Mouse (Mus musculus): Measurements from ENCODE around the gene Hip1.

The Hip1 gene

DNA sequence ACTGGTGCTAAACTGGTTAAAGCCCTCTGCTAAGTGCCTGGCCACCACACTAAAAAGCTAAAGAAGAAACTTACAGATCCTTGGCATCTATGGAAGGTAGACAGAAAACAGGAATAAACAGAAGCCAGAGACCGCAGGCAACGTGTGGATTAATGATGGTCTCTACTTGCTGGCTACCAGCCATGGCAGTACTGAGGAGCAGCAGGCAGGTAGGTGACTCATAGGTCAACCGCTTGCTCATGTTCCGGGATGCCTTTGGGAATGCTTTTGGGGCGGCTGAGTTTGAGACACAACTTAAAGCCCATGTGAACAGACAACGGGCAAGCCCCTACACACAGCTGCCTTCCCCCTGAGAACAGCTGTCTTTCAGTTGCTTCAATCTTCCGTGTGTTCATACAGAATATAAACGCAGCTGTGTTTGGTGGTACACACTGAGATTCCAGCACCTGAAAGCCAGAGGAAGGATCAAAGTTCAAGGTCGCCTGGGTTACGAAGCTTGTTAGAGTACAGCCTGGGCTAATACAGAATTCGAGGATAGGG is 13.5 kb downstream of the Hip1 start:
- no peak for DNase-seq (ENCODE audit: low spot score)

DNA sequence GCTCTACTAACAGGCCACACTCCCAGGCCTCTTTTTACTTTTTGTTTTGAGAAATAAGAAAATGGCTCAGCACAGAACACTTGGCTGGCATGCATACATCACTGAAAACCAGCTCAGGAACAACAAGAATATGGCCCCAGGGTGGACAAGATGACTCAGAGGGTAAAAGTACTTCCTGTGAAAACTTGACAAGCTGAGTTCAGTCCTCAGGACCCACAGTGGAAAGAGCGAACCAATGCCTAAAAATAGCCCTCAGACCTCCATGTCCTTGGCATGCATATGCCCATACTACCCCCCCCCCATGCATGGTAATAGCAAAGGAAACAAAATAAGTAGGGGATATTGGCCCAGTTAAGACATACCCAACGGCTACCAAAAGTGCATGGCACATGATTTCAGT is 15.0 kb downstream of the Hip1 start:
- DNase-seq (ENCODE audit: low spot score) = no peak

DNA sequence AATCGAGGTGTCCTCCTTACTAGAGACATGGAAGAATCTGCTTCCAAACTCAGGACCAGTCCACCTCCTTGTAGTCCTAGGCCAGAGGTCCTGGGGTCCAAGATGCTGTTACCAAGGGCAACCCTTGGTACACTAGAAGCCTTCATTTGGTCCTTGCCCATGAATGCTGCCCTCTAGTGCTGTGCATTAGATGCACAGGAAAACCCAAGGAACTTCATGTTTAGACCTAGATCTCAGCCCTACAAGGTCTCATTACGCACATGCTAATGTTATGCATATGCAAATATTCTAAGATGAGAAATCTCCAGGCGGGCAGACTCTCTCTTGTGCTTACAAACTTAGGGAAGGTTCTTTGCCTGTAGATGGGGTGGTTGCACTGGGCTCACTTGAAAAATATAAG is 15.6 kb downstream of the Hip1 start:
- DNase-seq (ENCODE audit: low spot score) = no peak

GRCm38 (mm10) chr5:135527986-135528385 is 16.9 kb downstream of the Hip1 start:
- no peak for DNase-seq (ENCODE audit: low spot score)

- DNase-seq (ENCODE audit: low spot score) = no peak
Observed at GRCm38 (mm10) chr5:135524660-135525560, 20.0 kb downstream of the Hip1 start.

GRCm38 (mm10) chr5:135524087-135524486 is 20.8 kb downstream of the Hip1 start:
- DNase-seq (ENCODE audit: low spot score) = no peak

DNA sequence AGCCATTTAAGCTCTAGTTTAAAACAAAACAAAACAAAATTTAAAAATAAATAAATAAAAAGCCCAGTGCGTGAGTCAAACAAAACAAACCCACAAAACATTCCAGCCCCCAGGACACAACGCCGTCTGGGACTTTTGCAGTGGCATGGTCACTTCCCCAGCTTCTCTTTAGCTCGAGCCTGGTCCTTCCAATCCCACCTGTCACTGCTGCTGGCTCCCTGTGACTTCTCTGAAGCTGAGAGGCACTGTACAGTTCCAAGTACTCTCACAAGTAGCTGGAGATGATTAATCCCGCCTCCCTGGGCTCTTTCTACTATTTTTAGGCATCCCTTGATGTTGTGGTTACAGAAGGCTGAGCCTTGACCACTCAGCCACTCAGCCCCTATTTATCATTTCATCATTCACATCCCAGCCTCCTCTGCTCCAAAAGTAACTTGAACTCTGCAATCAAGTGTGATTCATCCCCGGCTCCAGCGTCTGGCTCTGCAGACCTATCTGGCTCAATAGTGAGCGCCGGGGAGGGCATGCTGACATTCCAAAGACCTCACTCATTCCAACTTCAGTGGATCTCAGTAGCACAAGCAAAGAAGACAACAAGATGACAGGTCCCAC is 22.7 kb downstream of the Hip1 start:
- DNase-seq (ENCODE audit: low spot score) = no peak

- DNase-seq (ENCODE audit: low spot score) = no peak
Observed at GRCm38 (mm10) chr5:135517348-135517883, 27.5 kb downstream of the Hip1 start.

DNA sequence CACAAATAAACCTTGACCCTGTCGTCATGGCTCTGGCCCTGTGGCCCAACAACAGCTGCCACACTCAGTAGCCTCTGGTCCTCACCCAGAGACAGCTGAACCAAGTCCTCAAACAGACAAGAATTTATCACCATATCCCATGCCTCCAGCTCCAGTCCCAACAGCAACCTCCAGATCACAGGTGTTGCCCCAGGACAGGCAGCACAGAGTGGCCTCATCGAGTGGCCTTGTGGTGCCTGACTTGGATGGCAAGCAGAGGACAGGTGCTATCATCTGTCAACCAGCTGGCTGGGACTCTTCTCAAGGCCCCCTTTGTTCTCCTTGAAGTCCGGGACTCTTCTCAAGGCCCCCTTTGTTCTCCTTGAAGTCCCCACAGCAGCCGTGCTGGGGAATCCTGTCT is 31.8 kb downstream of the Hip1 start:
- no peak for DNase-seq (ENCODE audit: low spot score)

DNA sequence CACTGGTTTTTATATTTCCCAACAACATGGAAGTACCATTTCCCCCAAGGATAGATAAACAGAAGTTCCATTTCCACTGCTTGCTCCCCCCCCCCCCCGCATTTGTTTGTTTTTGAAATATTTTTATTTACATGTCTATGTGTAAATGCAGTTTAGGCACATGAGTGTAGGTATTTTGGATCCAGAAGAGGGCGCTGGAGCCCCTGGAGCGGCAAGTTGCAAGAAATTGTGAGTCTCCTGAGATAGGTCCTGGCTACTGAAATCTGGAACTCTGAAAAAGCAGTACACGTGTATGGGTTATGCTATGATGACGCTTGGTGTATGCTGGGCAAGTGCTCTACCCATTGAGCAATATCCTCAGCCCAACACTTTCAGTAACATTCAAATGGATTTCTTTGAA is 33.8 kb downstream of the Hip1 start:
- DNase-seq (ENCODE audit: low spot score) = no peak

DNA sequence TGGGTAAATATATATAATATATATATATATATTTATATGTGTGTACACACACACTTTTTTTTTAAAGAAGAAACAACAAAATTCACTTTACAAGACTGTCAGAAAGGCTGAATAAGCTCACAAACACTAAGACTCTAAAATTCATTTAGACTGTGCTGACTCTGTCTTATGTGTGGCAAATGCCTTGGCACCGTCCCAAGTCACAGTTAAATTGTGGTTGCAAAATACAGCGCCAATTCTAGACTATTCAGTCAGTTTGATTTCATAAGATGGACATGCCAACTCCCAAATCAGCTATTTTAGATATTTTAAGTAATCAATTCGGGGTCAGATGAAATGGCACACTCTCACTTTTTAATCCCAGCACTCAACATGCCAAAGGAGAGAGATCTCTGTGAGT is 36.6 kb downstream of the Hip1 start:
- DNase-seq (ENCODE audit: low spot score) = no peak

DNA sequence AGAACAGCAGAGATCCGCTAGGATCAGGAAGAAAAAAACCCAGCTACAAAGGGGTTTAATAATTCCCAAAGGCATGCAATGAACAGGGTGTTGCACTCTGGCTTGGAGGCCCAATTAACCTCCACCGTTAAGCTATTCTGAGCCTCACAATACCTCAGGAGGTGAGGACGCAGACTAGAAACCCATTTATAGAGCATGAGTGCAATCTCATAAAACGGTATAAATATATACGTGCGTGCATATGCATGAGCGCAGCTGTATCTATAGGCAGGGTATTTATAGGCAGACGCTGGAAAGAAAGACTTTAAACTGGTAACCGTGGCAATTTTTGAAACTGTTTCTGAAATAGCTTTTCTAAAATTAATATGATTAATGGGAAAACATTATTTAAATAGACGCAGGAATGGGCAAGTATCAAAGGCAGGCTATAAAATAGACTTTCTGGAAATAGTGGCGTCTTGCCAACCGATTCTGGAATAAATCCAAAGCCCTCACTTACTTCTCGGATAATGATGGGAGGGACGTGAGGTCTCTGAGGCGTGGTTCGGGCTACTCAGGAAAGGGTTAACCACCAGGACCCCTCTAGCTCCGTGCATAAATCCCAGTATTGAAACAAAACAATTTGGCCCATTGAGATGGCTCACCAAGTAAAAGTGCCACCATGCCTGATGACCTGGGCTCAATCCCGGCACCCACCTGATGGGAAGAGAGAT is 37.2 kb downstream of the Hip1 start:
- DNase-seq (ENCODE audit: low spot score) = no peak

DNA sequence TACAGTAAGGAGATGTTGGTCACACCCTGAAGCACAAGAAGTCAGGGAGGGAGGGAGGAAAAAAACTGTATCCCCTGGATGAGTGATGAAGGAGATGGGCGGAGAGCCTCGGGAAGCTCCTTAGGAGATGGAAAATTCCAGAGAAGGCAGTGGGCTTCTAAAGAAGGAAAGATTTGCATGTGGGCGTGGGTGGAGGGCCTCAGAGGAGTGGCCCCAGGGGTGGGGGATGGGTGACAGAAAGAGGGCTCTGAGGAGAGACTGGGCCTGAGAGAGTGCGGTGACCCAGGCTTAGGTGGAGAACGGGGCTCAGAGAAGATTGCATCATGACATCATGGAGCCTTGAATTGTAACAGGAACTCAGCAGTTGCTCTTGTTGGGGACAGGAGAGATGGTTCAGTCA is 39.5 kb downstream of the Hip1 start:
- DNase-seq (ENCODE audit: low spot score) = no peak

- no peak for DNase-seq (ENCODE audit: low spot score)
Observed at GRCm38 (mm10) chr5:135502931-135503330, 42.0 kb downstream of the Hip1 start.

- no peak for DNase-seq (ENCODE audit: low spot score)
Observed at GRCm38 (mm10) chr5:135502027-135502426, 42.9 kb downstream of the Hip1 start.

- DNase-seq (ENCODE audit: low spot score) = no peak
Observed at GRCm38 (mm10) chr5:135498914-135499313, 46.0 kb downstream of the Hip1 start.

- no peak for DNase-seq (ENCODE audit: low spot score)
Observed at GRCm38 (mm10) chr5:135497347-135497955, 47.5 kb downstream of the Hip1 start.

GRCm38 (mm10) chr5:135496489-135496888 is 48.4 kb downstream of the Hip1 start:
- no peak for DNase-seq (ENCODE audit: low spot score)

DNA sequence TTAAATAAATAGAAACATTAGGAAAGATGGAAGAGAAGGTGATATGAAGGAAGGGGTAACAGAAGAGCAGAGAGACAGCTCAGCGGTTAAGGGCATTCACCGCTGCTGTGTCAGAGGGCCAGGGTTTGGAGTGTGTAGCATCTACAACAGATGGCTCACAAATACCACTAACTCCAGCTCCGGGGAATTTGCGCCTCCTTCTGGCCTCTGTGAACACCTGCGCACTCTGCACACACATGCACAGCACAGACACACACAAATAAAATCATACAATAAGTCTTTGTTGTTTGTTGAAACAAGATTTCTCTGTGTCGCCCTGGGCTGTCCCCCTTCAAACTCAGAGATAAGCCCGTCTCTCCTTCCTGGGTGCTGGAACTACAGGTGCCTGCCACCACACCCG is 49.4 kb downstream of the Hip1 start:
- no peak for DNase-seq (ENCODE audit: low spot score)

- DNase-seq (ENCODE audit: low spot score) = peak; percentile 39
Observed at GRCm38 (mm10) chr5:135494183-135494910, 50.6 kb downstream of the Hip1 start.

DNA sequence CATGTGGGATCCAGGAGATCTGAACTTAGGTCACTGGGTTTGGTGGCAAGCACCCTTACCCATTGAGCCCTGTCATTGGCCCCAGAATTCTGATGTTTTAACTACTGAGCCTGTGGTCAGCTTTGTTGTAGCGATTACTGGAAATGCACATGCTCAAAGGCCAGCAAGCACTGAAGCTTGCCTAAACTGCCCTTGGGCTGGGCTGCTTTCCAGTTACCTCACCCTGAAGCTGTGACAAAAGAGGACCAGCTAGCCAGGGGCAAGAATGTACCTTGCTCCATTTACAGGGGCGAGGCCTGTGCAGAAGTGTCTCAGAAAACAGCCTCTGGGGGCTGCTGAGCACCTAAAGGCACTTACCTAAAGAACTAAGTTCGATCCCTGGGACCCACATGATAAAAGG is 51.8 kb downstream of the Hip1 start:
- no peak for DNase-seq (ENCODE audit: low spot score)
